Mouse (Mus musculus): ENCODE measurements around the gene Itpkb.

DNA sequence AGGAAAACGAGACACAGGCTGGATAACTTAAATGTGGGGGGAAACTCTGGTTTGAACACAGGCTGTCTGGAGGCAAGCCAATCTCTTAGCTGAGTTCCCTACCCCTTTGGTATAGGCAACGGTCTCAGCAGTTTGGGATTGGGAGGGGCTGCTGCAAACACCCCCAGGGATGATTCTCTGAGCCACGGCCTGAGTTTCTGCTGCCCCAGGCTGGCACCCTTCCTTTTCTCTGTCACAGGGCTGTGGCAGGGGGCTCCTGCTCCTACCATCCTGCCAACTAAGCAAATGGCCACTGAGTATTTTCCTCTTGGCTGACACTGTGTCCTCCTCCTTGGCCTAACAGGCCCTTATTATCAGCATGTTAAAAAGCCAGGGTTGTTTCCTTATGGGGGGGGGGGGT, 37.3 kb downstream of the Itpkb start:
- no peak for TF ChIP-seq CTCF (conservative IDR thresholded peaks at IDR 0.05 in 1 of 2, IDR thresholded peaks at IDR 0.05 in 1 of 2; ENCODE audit: low read depth in 2 of 2, low read length in 2 of 2)
- TF ChIP-seq KAT2A (IDR thresholded peaks at IDR 0.05; ENCODE audit: insufficient replicate concordance, low read length) = no peak

Measured in CH12.LX (cell line).